ENCODE assay signal across 24 mouse cellular contexts in the genomic region with DNA sequence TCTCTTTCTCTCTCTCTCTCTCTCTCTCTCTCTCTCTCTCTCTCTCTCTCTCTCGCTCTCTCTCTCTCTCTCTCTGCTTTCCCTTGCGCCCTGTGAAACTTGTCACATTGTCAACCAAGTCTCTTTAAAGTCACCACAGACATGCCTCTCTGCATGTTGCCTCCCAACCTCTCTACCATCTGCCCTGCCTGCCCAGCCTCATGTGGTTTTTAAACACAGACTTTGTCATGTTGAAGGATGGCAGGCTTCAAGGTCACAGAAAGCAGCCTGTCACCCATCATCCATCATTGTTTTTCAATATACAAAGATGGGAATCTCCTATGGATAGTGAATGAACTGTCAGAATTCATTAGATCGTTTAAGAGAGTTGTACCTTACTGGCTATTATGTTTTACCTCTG.
DNase-seq lines count a peak whose midpoint lies in the region; ATAC-seq lines count a peak whose summit lies in the region.
"Had no signal": no experiment of that assay in that cellular context is flagged by ENCODE, and none has a peak within 500 bp of the region (broad histone marks: within the 10 kb centered on the region; RNA-seq: fewer than 3 reads in every experiment).

No protein-coding gene starts in this region.

- WGBS in hindbrain, embryonic 16.5 days: 58% methylated on average over 3 of the region's 3 CpGs
- WGBS in hindbrain, embryonic 12.5 days: 54% methylated on average over 3 of the region's 3 CpGs

- H3K9ac ChIP-seq in hindbrain, embryonic 16.5 days (ENCODE audit: low read depth, low read length): no peak overlapping the region
- no peak overlapping the region for H3K9ac ChIP-seq in hindbrain, embryonic 12.5 days
- H3K9ac ChIP-seq: forebrain, embryonic 13.5 days; intestine, embryonic 15.5 days had no signal

- peak; percentile 58; the same call in 1 of the 2 replicates for ATAC-seq in hindbrain, embryonic 16.5 days
- ATAC-seq in hindbrain, embryonic 12.5 days (ENCODE audit: low FRiP score): no peak
- ATAC-seq: forebrain, embryonic 13.5 days; forebrain, embryonic 16.5 days; intestine, embryonic 15.5 days; Patski had no signal

- no peak overlapping the region for H3K4me2 ChIP-seq in hindbrain, embryonic 16.5 days (ENCODE audit: low read length)
- H3K4me2 ChIP-seq in hindbrain, embryonic 12.5 days (replicated peaks): no peak overlapping the region
- H3K4me2 ChIP-seq: forebrain, embryonic 13.5 days; heart, embryonic 11.5 days; intestine, embryonic 15.5 days had no signal

- peak; percentile 1 for DNase-seq in embryo, embryonic 10.5 days (ENCODE audit: low spot score)
- no peak for DNase-seq in embryo, embryonic 9.5 days (ENCODE audit: extremely low spot score)
- peak; percentile 1 for DNase-seq in retina, postnatal 1 day
- no peak for DNase-seq in retina, embryonic 14.5 days (ENCODE audit: low spot score)
- no peak for DNase-seq in adrenal gland, adult (ENCODE audit: inconsistent age in 2 of 2, low spot score in 1 of 2)
- DNase-seq: adrenal gland, adult 2 months; adrenal gland, postnatal 14 days; B cell, adult 2 months; cerebellum, adult 11-12 months; cerebellum, adult 8-10 months; embryo, embryonic 11 days; gastrocnemius, postnatal 10 days; heart, adult 11 months; kidney, adult 11 months had no signal

- no peaks in the 10 kb centered on the region for H3K4me1 ChIP-seq in hindbrain, embryonic 16.5 days (ENCODE audit: control insufficient read depth, insufficient read depth, low read depth, low read length)
- no peaks in the 10 kb centered on the region for H3K4me1 ChIP-seq in hindbrain, embryonic 12.5 days
- H3K4me1 ChIP-seq: forebrain, embryonic 10.5 days; intestine, embryonic 15.5 days had no signal

- no peak overlapping the region for H3K27ac ChIP-seq in hindbrain, embryonic 16.5 days (ENCODE audit: low read depth, low read length)
- H3K27ac ChIP-seq in hindbrain, embryonic 12.5 days: no peak overlapping the region
- H3K27ac ChIP-seq: forebrain, embryonic 10.5 days; forebrain, embryonic 13.5 days; intestine, embryonic 15.5 days had no signal

- no peaks in the 10 kb centered on the region for H3K36me3 ChIP-seq in hindbrain, embryonic 16.5 days (ENCODE audit: control insufficient read depth, insufficient read depth, low read length)
- H3K36me3 ChIP-seq in hindbrain, embryonic 12.5 days: no peaks in the 10 kb centered on the region
- H3K36me3 ChIP-seq: forebrain, embryonic 10.5 days; G1E; intestine, embryonic 15.5 days had no signal

- H3K4me3 ChIP-seq in hindbrain, embryonic 16.5 days (ENCODE audit: low read length): no peak overlapping the region
- H3K4me3 ChIP-seq in hindbrain, embryonic 12.5 days: no peak overlapping the region
- H3K4me3 ChIP-seq: forebrain, embryonic 10.5 days; forebrain, embryonic 13.5 days; intestine, embryonic 15.5 days had no signal

- no peaks in the 10 kb centered on the region for H3K9me3 ChIP-seq in hindbrain, embryonic 16.5 days (ENCODE audit: control insufficient read depth, low read length)
- H3K9me3 ChIP-seq in hindbrain, embryonic 12.5 days (replicated peaks): no peaks in the 10 kb centered on the region
- H3K9me3 ChIP-seq: forebrain, embryonic 10.5 days; forebrain, embryonic 13.5 days; intestine, embryonic 15.5 days had no signal

- H3K27me3 ChIP-seq in hindbrain, embryonic 16.5 days (replicated peaks; ENCODE audit: control insufficient read depth, insufficient read depth, low read length): no peaks in the 10 kb centered on the region
- H3K27me3 ChIP-seq in hindbrain, embryonic 12.5 days: no peaks in the 10 kb centered on the region
- H3K27me3 ChIP-seq: CH12.LX; forebrain, embryonic 13.5 days; intestine, embryonic 15.5 days; Patski had no signal

Comparison
In these comparisons a context has a peak if more than half of its experiments do, and no peak if none do; other contexts are left out.
1. DNase-seq: peak in embryo, embryonic 10.5 days (single experiment) and retina, postnatal 1 day (single experiment); none in embryo, embryonic 9.5 days (single experiment), retina, embryonic 14.5 days (single experiment) and adrenal gland, adult (0 of 2).